Mouse (Mus musculus): Measurements from ENCODE around the gene Sirt6. TPM values are rescaled to one million over a fixed set of nuclear protein-coding genes. Genes with fewer than 3 reads are reported as not detected.
"Not testable (repeated sequence)": the region's sequence is repeated elsewhere in the genome, so short reads cannot be mapped to it uniquely, and the experiment has no call there.

Sirt6 gene
- total and polyA plus RNA-seq, 3 experiments, result 10.5 to 38.2 TPM; not detected in 1

GRCm38 (mm10) chr10:81648803-81649775, 21.5 kb upstream of the Sirt6 start, which contains the start of gene Gm10778:
Gene Gm10778 (plus strand): TSS chr10:81649059.
- not testable (repeated sequence) for H3K27me3 ChIP-seq (ENCODE audit: control insufficient read depth in 1 of 2, insufficient read depth in 2 of 2, low read length in 2 of 2); H3K36me3 ChIP-seq (ENCODE audit: control insufficient read depth in 1 of 2, insufficient read depth in 2 of 2, low read length in 2 of 2); H3K9me3 ChIP-seq (replicated peaks; ENCODE audit: insufficient read depth, low read length)
- Histone ChIP-seq H3K79me2 (ENCODE audit: control insufficient read depth, insufficient read depth, low read length, poor library complexity) (peaks cover 30% of the 10 kb centered on the region), H3K9ac (ENCODE audit: control insufficient read depth, low read depth, low read length, poor library complexity, severe bottlenecking) (peak within 1 kb of the TSS; percentile 77), H3K27ac (ENCODE audit: control insufficient read depth, low read depth, low read length) (peak within 1 kb of the TSS; percentile 52; the same call in 1 of the 2 replicates), H3K4me1 (ENCODE audit: control insufficient read depth in 1 of 2, insufficient read depth in 2 of 2, low read length in 2 of 2) (peaks cover 0 to 14% of the 10 kb centered on the region in 2 experiments; a peak in 2 of 4 replicates), H3K4me3 (ENCODE audit: control insufficient read depth in 1 of 2, insufficient read depth in 1 of 2, low read depth in 2 of 2, low read length in 2 of 2) (peak within 1 kb of the TSS; percentile 77 to 79)
- peak; percentile 94 for DNase-seq (ENCODE audit: low read depth, low spot score)
- TF ChIP-seq CHD2 (IDR thresholded peaks at IDR 0.05; ENCODE audit: low read length) (peak; percentile 68), POLR2A (IDR thresholded peaks at IDR 0.05; ENCODE audit: control insufficient read depth in 1 of 2, insufficient read depth in 1 of 2, low read depth in 1 of 2, low read length in 2 of 2, poor library complexity in 1 of 2) (peak; percentile 47 to 67; a peak in 2 of 4 replicates), HCFC1 (IDR thresholded peaks at IDR 0.05; ENCODE audit: low read depth, low read length) (peak; percentile 80), ELF1 (IDR thresholded peaks at IDR 0.05; ENCODE audit: low read depth, low read length) (peak; percentile 73), SIN3A (IDR thresholded peaks at IDR 0.05; ENCODE audit: low read length) (peak; percentile 37; the same call in 1 of the 2 replicates), TBP (IDR thresholded peaks at IDR 0.05; ENCODE audit: low read depth, low read length) (peak; percentile 59), NELFE (IDR thresholded peaks at IDR 0.05; ENCODE audit: low read depth, low read length) (peak; percentile 63), POLR2AphosphoS2 (IDR thresholded peaks at IDR 0.05; ENCODE audit: low read length) (peak; percentile 62; the same call in 1 of the 2 replicates), MXI1 (IDR thresholded peaks at IDR 0.05; ENCODE audit: low read depth, low read length) (0 out of 2 replicates have a peak, but pooled peaks have one; percentile 20)

- no peak overlapping the region for H3K4me3 ChIP-seq (ENCODE audit: control insufficient read depth in 1 of 2, insufficient read depth in 1 of 2, low read depth in 2 of 2, low read length in 2 of 2)
- TF ChIP-seq POLR2A (IDR thresholded peaks at IDR 0.05; ENCODE audit: control insufficient read depth in 1 of 2, insufficient read depth in 1 of 2, low read depth in 1 of 2, low read length in 2 of 2, poor library complexity in 1 of 2), result no peak
- TF ChIP-seq ZMIZ1 (IDR thresholded peaks at IDR 0.05; ENCODE audit: low read depth, low read length), result no peak
- TF ChIP-seq JUND (IDR thresholded peaks at IDR 0.05; ENCODE audit: low read depth, low read length), result no peak
- no peak for TF ChIP-seq CHD2 (IDR thresholded peaks at IDR 0.05; ENCODE audit: low read length)
- TF ChIP-seq E2F4 (IDR thresholded peaks at IDR 0.05; ENCODE audit: borderline replicate concordance, low read depth, low read length), result no peak
- no peak for TF ChIP-seq GATA1 (IDR thresholded peaks at IDR 0.05; ENCODE audit: low read depth, low read length)
- TF ChIP-seq MAX (IDR thresholded peaks at IDR 0.05; ENCODE audit: low read length), result no peak
- no peak for TF ChIP-seq ZNF384 (IDR thresholded peaks at IDR 0.05; ENCODE audit: low read depth, low read length)
- no peak for TF ChIP-seq MEF2A (IDR thresholded peaks at IDR 0.05; ENCODE audit: extremely low read depth, insufficient replicate concordance, low read depth, low read length, poor library complexity, severe bottlenecking)
- no peak for TF ChIP-seq MYB (IDR thresholded peaks at IDR 0.05; ENCODE audit: low read depth, low read length)
- TF ChIP-seq HCFC1 (IDR thresholded peaks at IDR 0.05; ENCODE audit: low read depth, low read length), result no peak
- no peak for TF ChIP-seq SMC3 (IDR thresholded peaks at IDR 0.05; ENCODE audit: low read depth, low read length)
- TF ChIP-seq RAD21 (IDR thresholded peaks at IDR 0.05; ENCODE audit: low read depth, low read length), result no peak
- no peak for TF ChIP-seq CHD1 (IDR thresholded peaks at IDR 0.05; ENCODE audit: low read depth, low read length)
- TF ChIP-seq MXI1 (IDR thresholded peaks at IDR 0.05; ENCODE audit: low read depth, low read length), result no peak
- TF ChIP-seq MAZ (IDR thresholded peaks at IDR 0.05; ENCODE audit: low read depth, low read length), result no peak
- TF ChIP-seq ZKSCAN1 (IDR thresholded peaks at IDR 0.05; ENCODE audit: low read depth, low read length), result no peak
- TF ChIP-seq POLR2AphosphoS5 (IDR thresholded peaks at IDR 0.05; ENCODE audit: borderline replicate concordance, low read depth, low read length), result no peak
- no peaks in the 10 kb centered on the region for H3K9me3 ChIP-seq (replicated peaks; ENCODE audit: insufficient read depth, low read length)
- H3K27ac ChIP-seq (ENCODE audit: control insufficient read depth, low read depth, low read length), result no peak overlapping the region
- H3K9ac ChIP-seq (ENCODE audit: control insufficient read depth, low read depth, low read length, poor library complexity, severe bottlenecking), result no peak overlapping the region
- H3K4me1 ChIP-seq (ENCODE audit: control insufficient read depth in 1 of 2, insufficient read depth in 2 of 2, low read length in 2 of 2), result peaks cover 2 to 19% of the 10 kb centered on the region in 2 experiments; a peak in 3 of 4 replicates
- H3K36me3 ChIP-seq (ENCODE audit: control insufficient read depth in 1 of 2, insufficient read depth in 2 of 2, low read length in 2 of 2), result peaks cover 0 to 6% of the 10 kb centered on the region in 2 experiments; a peak in 2 of 4 replicates
- peaks cover 18% of the 10 kb centered on the region for H3K79me2 ChIP-seq (ENCODE audit: control insufficient read depth, insufficient read depth, low read length, poor library complexity)
- DNase-seq (ENCODE audit: low read depth, low spot score), result no peak
- H3K27me3 ChIP-seq (ENCODE audit: control insufficient read depth in 1 of 2, insufficient read depth in 2 of 2, low read length in 2 of 2), result no peaks in the 10 kb centered on the region
Observed at GRCm38 (mm10) chr10:81646015-81646555, 18.5 kb upstream of the Sirt6 start.
